ENCODE assay signal across 12 mouse cellular contexts in the genomic region with DNA sequence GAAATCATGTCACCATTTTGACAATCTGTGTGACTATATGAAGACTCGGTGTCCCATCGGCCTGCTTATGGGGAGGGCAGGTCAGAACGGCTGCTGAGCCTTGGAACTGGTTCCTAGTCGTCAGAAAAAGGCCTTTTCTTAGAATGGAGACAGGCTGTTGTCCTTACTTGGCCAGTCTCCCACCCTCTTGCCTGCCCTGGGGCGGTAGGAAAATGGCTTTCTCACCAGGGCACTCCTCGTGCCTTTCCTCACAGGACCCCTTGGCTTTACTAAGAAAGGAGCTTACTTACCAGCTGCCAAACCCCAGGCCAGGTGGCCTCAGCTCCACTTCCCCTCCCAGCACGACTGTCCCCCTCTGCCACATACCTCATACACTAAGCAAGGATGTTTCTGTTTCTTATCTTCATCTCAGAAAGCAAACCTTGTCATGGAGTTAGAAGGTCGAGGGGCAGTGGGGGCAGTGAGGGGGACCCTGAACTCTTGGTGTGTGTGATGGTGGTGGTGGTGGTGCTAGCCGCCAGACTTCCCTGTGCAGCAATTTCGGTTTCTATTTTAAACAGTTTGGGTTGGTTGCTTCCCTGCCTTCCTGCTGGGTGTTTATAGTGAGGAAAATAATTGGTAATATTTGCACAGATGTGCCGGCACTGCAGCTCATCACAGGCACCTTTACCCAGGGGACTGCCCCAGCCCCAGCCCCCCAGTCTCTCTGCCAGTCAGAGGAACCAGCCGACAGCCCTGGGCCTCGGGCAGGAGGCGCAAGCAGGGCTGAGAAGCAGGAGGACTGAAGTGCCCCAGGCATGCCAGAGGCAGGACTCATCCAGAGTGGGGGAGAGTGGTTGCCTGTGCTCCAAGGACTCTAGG. TPM values are rescaled to one million over a fixed set of nuclear protein-coding genes. Genes with fewer than 3 reads are reported as not detected.
A peak's percentile ranks its signal among the peaks of the same experiment; 100 is the strongest.
DNase-seq lines count a peak whose midpoint lies in the region; ATAC-seq lines count a peak whose summit lies in the region.
"Had no signal": no experiment of that assay in that cellular context is flagged by ENCODE, and none has a peak within 500 bp of the region (broad histone marks: within the 10 kb centered on the region; RNA-seq: fewer than 3 reads in every experiment).

No protein-coding gene starts in this region.

- peaks cover 9% of the 10 kb centered on the region for H3K27me3 ChIP-seq in heart, embryonic 15.5 days
- 0 out of 2 replicates have a peak, but pooled peaks cover 2% of the 10 kb centered on the region for H3K27me3 ChIP-seq in heart, embryonic 11.5 days (ENCODE audit: control insufficient read depth, insufficient read depth, low read length)
- H3K27me3 ChIP-seq: forebrain, embryonic 15.5 days had no signal

- peak overlapping the region; percentile 21; the same call in 1 of the 2 replicates for H3K4me2 ChIP-seq in heart, embryonic 15.5 days
- no peak overlapping the region for H3K4me2 ChIP-seq in heart, embryonic 11.5 days
- H3K4me2 ChIP-seq: forebrain, embryonic 15.5 days had no signal

- no peak overlapping the region for H3K9ac ChIP-seq in heart, embryonic 15.5 days
- no peak overlapping the region for H3K9ac ChIP-seq in heart, embryonic 11.5 days (ENCODE audit: low read depth, low read length)
- H3K9ac ChIP-seq: forebrain, embryonic 15.5 days had no signal

- no peaks in the 10 kb centered on the region for H3K4me1 ChIP-seq in heart, embryonic 15.5 days (replicated peaks)
- H3K4me1 ChIP-seq in heart, embryonic 11.5 days (ENCODE audit: control insufficient read depth, insufficient read depth, low read length), result peaks cover 10% of the 10 kb centered on the region

- no peaks in the 10 kb centered on the region for H3K36me3 ChIP-seq in heart, embryonic 15.5 days
- H3K36me3 ChIP-seq in heart, embryonic 11.5 days (ENCODE audit: control insufficient read depth, insufficient read depth, low read length), result no peaks in the 10 kb centered on the region
- H3K36me3 ChIP-seq: forebrain, embryonic 15.5 days had no signal

- DNase-seq in 416B (ENCODE audit: low read depth), result peak; percentile 18
- peak; percentile 33 for DNase-seq in naive thymus-derived CD4-positive, alpha-beta T cell, adult 2 months (ENCODE audit: low read depth)
- DNase-seq in kidney, postnatal 36 days, result no peak
- no peak for DNase-seq in left cerebral cortex, postnatal 25 days (ENCODE audit: low spot score in 2 of 2)
- DNase-seq in MN1 (ENCODE audit: low spot score), result no peak
- DNase-seq: cerebellum, adult 9-11 months had no signal

- intact Hi-C loops in left cerebral cortex, postnatal 25 days (cut with DNase I), result loop anchor here (5.0 kb wide), 1 partner anchor 77 kb away; no protein-coding TSS in a partner anchor

- H3K4me3 ChIP-seq in heart, embryonic 15.5 days, result no peak overlapping the region
- no peak overlapping the region for H3K4me3 ChIP-seq in heart, embryonic 11.5 days (ENCODE audit: low read depth, low read length)
- H3K4me3 ChIP-seq: forebrain, embryonic 15.5 days had no signal

- 37% methylated on average over 14 of the region's 14 CpGs for WGBS in heart, embryonic 15.5 days
- WGBS in heart, embryonic 11.5 days (ENCODE audit: insufficient replicate concordance), result 41% methylated on average over 14 of the region's 14 CpGs

- no peak for ATAC-seq in heart, embryonic 15.5 days (replicated peaks; ENCODE audit: insufficient number of reproducible peaks, insufficient read depth, low FRiP score, low read depth)
- no peak for ATAC-seq in heart, embryonic 11.5 days (replicated peaks; ENCODE audit: insufficient number of reproducible peaks, low FRiP score, low TSS enrichment)
- ATAC-seq in common myeloid progenitor, adult 5-6 weeks (replicated peaks; ENCODE audit: low read depth, poor library complexity, severe bottlenecking), result peak; percentile 42; the same call in 1 of the 2 replicates
- ATAC-seq: forebrain, embryonic 15.5 days had no signal

- no peaks in the 10 kb centered on the region for H3K9me3 ChIP-seq in heart, embryonic 15.5 days (replicated peaks)
- H3K9me3 ChIP-seq in heart, embryonic 11.5 days (replicated peaks; ENCODE audit: control insufficient read depth, low read length), result no peaks in the 10 kb centered on the region
- H3K9me3 ChIP-seq: forebrain, embryonic 15.5 days had no signal

- H3K27ac ChIP-seq in heart, embryonic 15.5 days, result no peak overlapping the region
- no peak overlapping the region for H3K27ac ChIP-seq in heart, embryonic 11.5 days (ENCODE audit: low read depth, low read length)
- H3K27ac ChIP-seq: forebrain, embryonic 15.5 days; kidney, postnatal 0 days had no signal

RNA-seq across cellular contexts. Expression of gene Syndig1l, which starts 23.7 kb away (rescaled TPM):
- polyA plus RNA-seq in heart, embryonic 15.5 days (2015; fragmentation: Nextera tagmentation; extraction: Ambion mirVana), result 0.13 TPM in 1 of 2 replicates, not detected in the other
- not detected in 2 replicates for polyA plus RNA-seq in heart, embryonic 11.5 days (2014; fragmentation: Nextera tagmentation; extraction: Ambion mirVana)
- total RNA-seq in common myeloid progenitor, adult 5-6 weeks (2017), result not detected in 2 replicates
- total RNA-seq in left cerebral cortex, postnatal 25 days (2021), result 10 to 100 TPM; 12.1 to 41.8 TPM
- polyA plus RNA-seq: kidney, postnatal 0 days had no signal

RNA-seq across cellular contexts. Expression of gene Vrtn, which starts 34.1 kb away (rescaled TPM):
- polyA plus RNA-seq in heart, embryonic 15.5 days (2015; fragmentation: Nextera tagmentation; extraction: Ambion mirVana), result 0.33 TPM in 1 of 2 replicates, not detected in the other
- polyA plus RNA-seq in heart, embryonic 11.5 days (2014; fragmentation: Nextera tagmentation; extraction: Ambion mirVana), result not detected in 2 replicates
- total RNA-seq in common myeloid progenitor, adult 5-6 weeks (2017), result not detected in 2 replicates
- under 1 TPM in 1 of 2 experiments, not detected in 1; 0.11 TPM for total RNA-seq in left cerebral cortex, postnatal 25 days (2021)
- polyA plus RNA-seq: forebrain, embryonic 15.5 days; kidney, postnatal 0 days; stomach, embryonic 14.5 days had no signal

RNA-seq across cellular contexts. Expression of gene Abcd4, which starts 57.7 kb away (rescaled TPM):
- 9.3 and 13.6 TPM in 2 replicates for polyA plus RNA-seq in heart, embryonic 15.5 days (2015; fragmentation: Nextera tagmentation; extraction: Ambion mirVana)
- 8.6 and 9.5 TPM in 2 replicates for polyA plus RNA-seq in heart, embryonic 11.5 days (2014; fragmentation: Nextera tagmentation; extraction: Ambion mirVana)
- 1.9 and 4.1 TPM in 2 replicates for total RNA-seq in common myeloid progenitor, adult 5-6 weeks (2017)
- total RNA-seq in left cerebral cortex, postnatal 25 days (2021), result 10 to 100 TPM; 11.0 to 11.1 TPM

Comparison
In these comparisons a context has a peak if more than half of its experiments do, and no peak if none do; other contexts are left out.
1. DNase-seq: peak in 416B (single experiment) and naive thymus-derived CD4-positive, alpha-beta T cell, adult 2 months (single experiment); none in kidney, postnatal 36 days (0 of 2), left cerebral cortex, postnatal 25 days (0 of 2) and MN1 (single experiment).
2. RNA of gene Syndig1l, which starts 23.7 kb away (total RNA-seq): 12.1 to 41.8 TPM in left cerebral cortex, postnatal 25 days; not detected in common myeloid progenitor, adult 5-6 weeks; every median in the first group is over 10 times any median in the second.